Mouse (Mus musculus): Measurements from ENCODE around the gene Slc26a10.

DNA sequence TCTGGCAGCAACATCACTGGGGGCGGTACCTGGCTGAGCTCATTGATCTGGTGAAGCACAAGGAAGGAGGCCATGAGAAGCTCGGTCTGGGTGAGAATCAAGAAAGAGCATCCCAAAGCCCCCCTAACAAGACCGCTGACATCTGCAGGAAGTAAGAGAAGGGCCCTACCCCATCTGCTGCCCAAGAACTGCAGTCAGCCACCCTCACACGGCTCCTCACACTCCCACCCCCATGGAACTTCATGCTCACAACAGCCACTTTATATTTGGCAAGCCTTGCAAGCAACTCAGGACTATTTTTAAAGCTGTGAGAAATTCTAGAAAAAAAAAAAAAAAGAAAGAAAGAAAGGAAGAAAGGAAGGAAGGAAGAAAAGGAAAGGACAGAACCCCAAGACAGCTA is 28.5 kb upstream of the Slc26a10 start:
- TF ChIP-seq CTCF (IDR thresholded peaks at IDR 0.05; ENCODE audit: extremely low read depth, insufficient read length, insufficient replicate concordance, low read depth, low read length): no peak
- no peak for TF ChIP-seq POLR2A (IDR thresholded peaks at IDR 0.05; ENCODE audit: low read depth, low read length)
